Mouse (Mus musculus): ENCODE measurements at regions not wholly inside any gene's neighbourhood (a gene's known extent, or its start where the extent isn't known, plus 50 kb on each side); places are given as distances from the start of the nearest gene placed in this dataset.
A peak's percentile ranks its signal among the peaks of the same experiment; 100 is the strongest.

GRCm38 (mm10) chr16:85977102-85977501 lies 75.5 kb upstream of the Adamts5 start:
- no peaks in the 10 kb centered on the region for H3K36me3 ChIP-seq (ENCODE audit: control insufficient read depth, insufficient read depth, low read length)
- no peak overlapping the region for H3K9ac ChIP-seq (replicated peaks; ENCODE audit: low read depth, low read length)
- no peak for ATAC-seq (ENCODE audit: insufficient number of reproducible peaks, insufficient read depth, low FRiP score, low read depth)
- 84% methylated on average over 2 of the region's 2 CpGs for WGBS
- H3K4me3 ChIP-seq (ENCODE audit: low read depth, low read length) = no peak overlapping the region
- no peak overlapping the region for H3K27ac ChIP-seq (ENCODE audit: low read length)
- H3K4me2 ChIP-seq (replicated peaks; ENCODE audit: low read depth, low read length) = no peak overlapping the region
- H3K4me1 ChIP-seq (ENCODE audit: control insufficient read depth, insufficient read depth, low read length) = no peaks in the 10 kb centered on the region
- no peaks in the 10 kb centered on the region for H3K27me3 ChIP-seq (ENCODE audit: control insufficient read depth, insufficient read depth, low read length)
- H3K9me3 ChIP-seq (ENCODE audit: control insufficient read depth, low read depth, low read length) = no peaks in the 10 kb centered on the region

- no peak overlapping the region for H3K9ac ChIP-seq (replicated peaks; ENCODE audit: low read depth, low read length)
- H3K36me3 ChIP-seq (ENCODE audit: control insufficient read depth, insufficient read depth, low read length) = no peaks in the 10 kb centered on the region
- 36% methylated on average over 4 of the region's 4 CpGs for WGBS
- H3K4me1 ChIP-seq (ENCODE audit: control insufficient read depth, insufficient read depth, low read length) = no peaks in the 10 kb centered on the region
- H3K9me3 ChIP-seq (ENCODE audit: control insufficient read depth, low read depth, low read length) = no peaks in the 10 kb centered on the region
- no peak overlapping the region for H3K27ac ChIP-seq (ENCODE audit: low read length)
- peak; percentile 42; the same call in 1 of the 2 replicates for ATAC-seq (ENCODE audit: insufficient number of reproducible peaks, insufficient read depth, low FRiP score, low read depth)
- H3K4me3 ChIP-seq (ENCODE audit: low read depth, low read length) = no peak overlapping the region
- H3K4me2 ChIP-seq (replicated peaks; ENCODE audit: low read depth, low read length) = no peak overlapping the region
- H3K27me3 ChIP-seq (ENCODE audit: control insufficient read depth, insufficient read depth, low read length) = no peaks in the 10 kb centered on the region
These were observed 65.3 kb upstream of the Adamts5 start for GRCm38 (mm10) chr16:85966892-85967444.

GRCm38 (mm10) chr16:85966251-85966650 lies 64.6 kb upstream of the Adamts5 start:
- Histone ChIP-seq H3K4me1 (ENCODE audit: control insufficient read depth, insufficient read depth, low read length) (no peaks in the 10 kb centered on the region), H3K9me3 (ENCODE audit: control insufficient read depth, low read depth, low read length) (no peaks in the 10 kb centered on the region), H3K27ac (ENCODE audit: low read length) (no peak overlapping the region), H3K9ac (replicated peaks; ENCODE audit: low read depth, low read length) (no peak overlapping the region), H3K36me3 (ENCODE audit: control insufficient read depth, insufficient read depth, low read length) (no peaks in the 10 kb centered on the region), H3K4me3 (ENCODE audit: low read depth, low read length) (no peak overlapping the region), H3K27me3 (ENCODE audit: control insufficient read depth, insufficient read depth, low read length) (no peaks in the 10 kb centered on the region), H3K4me2 (replicated peaks; ENCODE audit: low read depth, low read length) (no peak overlapping the region)
- ATAC-seq (ENCODE audit: insufficient number of reproducible peaks, insufficient read depth, low FRiP score, low read depth) = no peak
- WGBS = 69% methylated on average over 4 of the region's 4 CpGs

GRCm38 (mm10) chr16:85964352-85965210 lies 63.0 kb upstream of the Adamts5 start:
- ATAC-seq (ENCODE audit: insufficient number of reproducible peaks, insufficient read depth, low FRiP score, low read depth) = no peak
- H3K9me3 ChIP-seq (ENCODE audit: control insufficient read depth, low read depth, low read length) = no peaks in the 10 kb centered on the region
- H3K4me3 ChIP-seq (ENCODE audit: low read depth, low read length) = no peak overlapping the region
- 72% methylated on average over 2 of the region's 2 CpGs for WGBS
- no peaks in the 10 kb centered on the region for H3K27me3 ChIP-seq (ENCODE audit: control insufficient read depth, insufficient read depth, low read length)
- no peak overlapping the region for H3K27ac ChIP-seq (ENCODE audit: low read length)
- no peak overlapping the region for H3K9ac ChIP-seq (replicated peaks; ENCODE audit: low read depth, low read length)
- no peaks in the 10 kb centered on the region for H3K36me3 ChIP-seq (ENCODE audit: control insufficient read depth, insufficient read depth, low read length)
- H3K4me2 ChIP-seq (replicated peaks; ENCODE audit: low read depth, low read length) = no peak overlapping the region
- no peaks in the 10 kb centered on the region for H3K4me1 ChIP-seq (ENCODE audit: control insufficient read depth, insufficient read depth, low read length)

GRCm38 (mm10) chr16:85956006-85956562 lies 54.5 kb upstream of the Adamts5 start:
- no peak for ATAC-seq (ENCODE audit: insufficient number of reproducible peaks, insufficient read depth, low FRiP score, low read depth)
- Histone ChIP-seq H3K9me3 (ENCODE audit: control insufficient read depth, low read depth, low read length) (no peaks in the 10 kb centered on the region), H3K27me3 (ENCODE audit: control insufficient read depth, insufficient read depth, low read length) (no peaks in the 10 kb centered on the region), H3K9ac (replicated peaks; ENCODE audit: low read depth, low read length) (no peak overlapping the region), H3K36me3 (ENCODE audit: control insufficient read depth, insufficient read depth, low read length) (no peaks in the 10 kb centered on the region), H3K4me1 (ENCODE audit: control insufficient read depth, insufficient read depth, low read length) (no peaks in the 10 kb centered on the region), H3K27ac (ENCODE audit: low read length) (no peak overlapping the region), H3K4me3 (ENCODE audit: low read depth, low read length) (no peak overlapping the region), H3K4me2 (replicated peaks; ENCODE audit: low read depth, low read length) (no peak overlapping the region)
- WGBS = 79% methylated on average over 4 of the region's 4 CpGs

- WGBS = 90% methylated on average over 4 of the region's 4 CpGs
- no peak for ATAC-seq (ENCODE audit: insufficient number of reproducible peaks, insufficient read depth, low FRiP score, low read depth)
- Histone ChIP-seq H3K36me3 (ENCODE audit: control insufficient read depth, insufficient read depth, low read length) (no peaks in the 10 kb centered on the region), H3K27me3 (ENCODE audit: control insufficient read depth, insufficient read depth, low read length) (no peaks in the 10 kb centered on the region), H3K9ac (replicated peaks; ENCODE audit: low read depth, low read length) (no peak overlapping the region), H3K4me3 (ENCODE audit: low read depth, low read length) (no peak overlapping the region), H3K27ac (ENCODE audit: low read length) (no peak overlapping the region), H3K4me1 (ENCODE audit: control insufficient read depth, insufficient read depth, low read length) (no peaks in the 10 kb centered on the region), H3K4me2 (replicated peaks; ENCODE audit: low read depth, low read length) (no peak overlapping the region), H3K9me3 (ENCODE audit: control insufficient read depth, low read depth, low read length) (no peaks in the 10 kb centered on the region)
These were observed 50.0 kb upstream of the Adamts5 start for GRCm38 (mm10) chr16:85951628-85952027.
